Mouse (Mus musculus) urinary bladder, adult 2 months (tissue): Measurements from ENCODE around the gene Sh2d1a. TPM values are rescaled to one million over a fixed set of nuclear protein-coding genes. Genes with fewer than 3 reads are reported as not detected.

Source experiments
- DNase-seq: peaks from one replicate; pipeline ENCODE4 v3.0.0; 2022; ENCODE audit warnings: low spot score
- polyA plus RNA-seq: library from polyadenylated mRNA; depleted of rRNA; stranded (reverse); fragments of >200 nt; gene quantifications from 2 replicates; pipeline ENCODE4 v1.2.3, GENCODE M21; 2012; rRNA removed

Gene Sh2d1a
- 0.23 and 0.29 TPM in 2 replicates for polyA plus RNA-seq

DNA sequence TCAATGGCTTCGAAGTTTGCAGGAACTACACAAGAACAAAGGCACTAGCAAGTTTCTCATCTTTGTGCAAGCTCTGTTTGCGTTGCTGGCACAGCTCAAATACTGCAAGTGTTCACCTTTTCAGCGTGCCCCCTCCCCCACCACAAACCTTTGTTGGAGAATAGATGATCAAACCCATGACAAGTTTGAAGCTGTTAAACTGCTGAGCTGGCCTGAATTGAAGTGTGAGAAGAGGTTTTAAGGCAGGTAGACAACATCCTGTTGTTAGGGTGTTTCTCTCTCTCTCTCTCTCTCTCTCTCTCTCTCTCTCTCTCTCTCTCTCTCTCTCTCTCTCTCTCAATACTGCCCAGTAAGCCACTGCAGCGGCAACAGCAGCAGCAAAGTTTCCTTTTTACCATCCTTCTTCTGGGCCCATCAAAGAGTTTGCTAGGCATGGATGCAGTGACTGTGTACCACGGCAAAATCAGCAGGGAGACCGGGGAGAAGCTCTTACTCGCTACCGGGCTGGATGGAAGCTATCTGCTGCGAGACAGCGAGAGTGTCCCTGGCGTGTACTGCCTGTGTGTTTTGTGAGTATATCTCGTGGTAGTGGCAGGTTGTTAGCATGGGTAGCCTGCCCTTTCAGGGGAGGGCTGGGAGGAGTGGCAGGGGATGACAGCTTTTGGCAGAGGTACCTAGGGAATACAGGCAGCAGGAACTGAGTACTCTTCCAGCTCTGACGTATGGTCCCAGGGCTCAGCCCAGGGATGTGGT, at the start of gene Sh2d1a:
Gene Sh2d1a (plus strand): TSS at position 163 of the 753 bp plus-strand sequence.
- DNase-seq: no peak

DNA sequence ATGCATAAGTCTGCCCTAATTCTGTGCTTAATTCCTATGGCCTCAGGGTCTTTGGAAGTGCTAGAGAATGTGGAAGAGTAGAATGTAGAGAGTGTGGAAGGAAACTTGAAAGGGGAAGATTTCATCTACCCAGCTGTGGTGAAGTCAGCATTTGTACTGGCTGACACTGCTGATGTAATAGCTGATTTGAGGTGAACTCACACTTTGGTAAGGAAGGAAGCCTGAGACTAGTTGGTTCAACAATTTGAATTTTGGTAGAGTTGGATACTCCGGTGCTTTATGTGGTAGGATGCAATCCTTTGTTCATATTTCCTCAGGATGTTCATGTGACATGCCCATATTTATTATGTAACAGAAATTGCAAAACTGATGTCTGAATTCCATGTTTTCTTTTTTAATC, 49.3 kb upstream of the Sh2d1a start:
- DNase-seq: no peak

DNA sequence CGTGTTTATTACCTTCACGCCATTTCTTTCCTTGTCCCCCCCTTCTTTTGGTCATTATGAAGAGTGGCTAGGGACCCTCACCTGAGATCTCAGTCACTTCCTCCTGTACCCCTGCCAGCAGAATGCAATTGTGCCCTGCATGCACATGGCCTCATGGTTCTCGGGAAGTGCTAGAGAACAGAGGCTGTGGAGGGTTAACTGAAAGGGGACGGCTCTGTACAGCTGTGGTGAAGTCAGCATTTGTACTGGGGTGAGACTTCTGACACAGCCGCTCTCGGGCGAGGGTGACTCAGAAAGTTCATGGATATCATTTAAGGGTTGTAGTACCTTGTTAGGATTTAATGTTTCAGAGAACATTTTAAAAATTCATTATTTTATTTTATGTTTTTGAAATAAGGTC, 47.7 kb upstream of the Sh2d1a start:
- no peak for DNase-seq

DNA sequence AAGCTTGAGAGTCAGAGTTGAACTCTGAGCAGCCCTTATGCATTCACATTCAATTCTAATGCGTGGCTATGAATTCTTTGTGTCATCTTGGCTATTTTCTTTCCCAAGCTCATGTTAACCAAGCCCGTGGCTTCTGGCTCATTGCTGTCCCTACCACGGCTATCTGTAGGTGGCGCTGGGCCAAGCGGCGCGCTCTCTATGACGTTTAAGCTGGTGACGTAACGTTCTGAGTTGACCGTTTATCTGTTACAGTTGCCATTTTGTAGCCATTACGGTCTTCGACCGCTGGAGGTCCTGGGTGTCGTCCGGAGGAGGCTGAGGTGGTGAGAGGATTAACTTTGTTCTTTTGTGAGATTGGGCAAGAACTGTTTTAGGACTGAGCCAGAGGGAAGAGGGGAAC, 12.8 kb upstream of the Sh2d1a start, which contains the start of gene Tex13c2:
Gene Tex13c2 (plus strand): TSS at position 246 of the 400 bp plus-strand sequence.
- DNase-seq: no peak

DNA sequence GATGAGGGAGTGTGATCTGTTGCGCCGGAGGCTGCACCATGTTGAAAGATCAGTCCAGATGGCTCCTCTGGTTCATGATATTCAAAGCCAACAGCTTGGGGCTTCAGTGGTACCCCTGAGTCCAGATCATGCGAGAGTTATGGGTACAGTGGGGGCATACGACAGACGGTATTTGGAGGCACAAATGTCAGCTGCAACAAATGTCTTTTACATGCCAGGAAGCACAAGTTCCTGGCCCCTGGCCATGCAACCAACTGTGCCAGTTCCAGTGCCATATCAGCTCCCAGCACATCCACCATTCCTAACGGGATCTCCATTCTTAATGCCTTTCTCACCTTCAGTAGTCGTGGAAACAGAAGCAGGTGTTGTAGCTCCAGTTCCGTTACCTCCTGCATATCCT, 11.9 kb upstream of the Sh2d1a start:
- no peak for DNase-seq

DNA sequence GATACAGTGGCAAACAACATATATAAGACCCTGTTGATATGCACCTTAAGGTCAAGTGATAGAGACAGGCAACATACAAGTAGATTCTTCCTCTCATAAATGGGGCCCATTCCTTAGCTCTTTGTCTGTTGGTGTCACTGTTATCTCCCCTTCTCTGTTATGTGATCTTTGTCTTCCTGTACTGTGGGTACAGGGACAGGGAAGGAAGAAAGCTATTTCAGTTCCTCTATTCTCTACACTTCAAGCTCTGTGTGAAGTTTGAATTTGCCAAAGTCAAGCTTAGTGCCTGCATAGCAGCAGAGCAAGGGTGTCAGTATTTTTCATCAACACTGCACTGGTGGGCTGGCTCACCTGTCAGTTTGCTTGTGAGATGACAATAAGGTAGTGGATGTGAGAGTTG, 1.7 kb upstream of the Sh2d1a start:
- no peak for DNase-seq

DNA sequence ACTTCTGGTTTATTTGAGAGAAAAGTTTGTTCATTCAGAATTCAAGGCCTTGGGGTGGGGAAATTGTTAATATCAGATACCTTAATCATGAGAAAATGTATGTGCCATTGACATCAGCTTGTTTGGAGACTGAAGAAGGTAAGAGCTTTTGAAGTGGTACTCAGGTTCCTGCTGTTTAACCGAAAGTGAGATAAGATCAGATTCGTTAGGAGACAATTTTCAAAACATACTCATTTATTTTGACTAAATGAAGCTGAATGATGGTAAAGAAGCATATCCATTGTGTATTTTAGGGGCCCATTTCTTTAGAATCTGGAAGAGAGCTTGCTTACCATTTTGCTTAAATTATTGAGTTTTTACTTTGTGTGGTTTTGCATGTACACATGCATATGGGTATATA, 8.9 kb downstream of the Sh2d1a start:
- no peak for DNase-seq

DNA sequence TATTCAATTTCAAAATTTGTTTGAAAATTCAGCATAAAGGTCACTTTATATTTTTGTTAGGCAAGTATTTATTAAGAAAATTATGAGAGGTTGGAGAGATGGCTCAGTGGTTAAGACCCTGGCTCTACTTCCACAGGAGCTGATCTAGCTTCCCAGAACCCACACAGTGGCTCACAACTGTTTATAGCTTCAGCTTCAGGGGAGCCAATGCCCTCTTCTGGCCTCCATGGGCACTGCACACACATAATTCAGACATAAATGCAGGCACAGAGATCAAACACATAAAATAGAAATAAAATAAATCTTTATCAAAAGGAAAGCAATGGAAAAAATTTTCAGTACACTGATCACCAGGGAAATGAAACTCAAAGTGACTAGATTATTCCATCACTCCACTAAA, 10.3 kb downstream of the Sh2d1a start:
- DNase-seq: no peak

DNA sequence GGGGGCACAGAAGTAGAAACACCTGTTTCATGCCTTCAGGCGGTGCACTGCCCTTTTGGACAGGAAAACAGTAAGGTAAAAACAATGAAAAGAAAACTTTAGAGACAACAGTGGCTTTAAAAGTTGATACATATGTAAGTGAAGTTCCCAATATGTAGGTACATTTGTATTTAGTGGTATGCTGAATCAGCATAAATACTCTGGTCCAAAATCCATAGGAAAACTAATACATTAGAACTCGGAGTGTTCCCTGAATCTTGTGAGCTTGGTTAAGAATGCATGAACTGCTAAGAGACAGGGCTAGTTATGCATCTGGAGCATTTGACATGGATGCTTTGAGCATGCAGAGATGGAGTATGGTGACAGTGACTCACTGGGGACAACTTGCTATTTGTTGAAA, 20.6 kb downstream of the Sh2d1a start:
- no peak for DNase-seq

DNA sequence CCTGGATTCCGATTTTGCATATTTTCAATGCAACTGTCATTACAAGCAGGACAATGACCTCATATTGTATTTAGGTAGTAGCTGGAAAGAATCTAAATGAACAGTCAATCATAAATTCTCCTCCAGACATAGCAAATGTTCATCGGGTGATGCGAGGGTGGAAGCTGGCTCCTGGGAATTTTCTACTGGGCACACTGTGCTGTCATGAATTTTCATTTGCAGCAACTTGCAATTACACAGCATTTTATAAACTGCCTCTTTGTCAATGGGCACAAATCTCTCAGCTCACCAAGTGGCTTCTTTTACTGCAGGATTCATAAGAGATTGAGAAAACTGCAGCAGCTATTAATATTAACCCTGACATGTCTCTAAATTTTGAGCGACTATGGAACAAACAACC, 28.4 kb downstream of the Sh2d1a start:
- no peak for DNase-seq

DNA sequence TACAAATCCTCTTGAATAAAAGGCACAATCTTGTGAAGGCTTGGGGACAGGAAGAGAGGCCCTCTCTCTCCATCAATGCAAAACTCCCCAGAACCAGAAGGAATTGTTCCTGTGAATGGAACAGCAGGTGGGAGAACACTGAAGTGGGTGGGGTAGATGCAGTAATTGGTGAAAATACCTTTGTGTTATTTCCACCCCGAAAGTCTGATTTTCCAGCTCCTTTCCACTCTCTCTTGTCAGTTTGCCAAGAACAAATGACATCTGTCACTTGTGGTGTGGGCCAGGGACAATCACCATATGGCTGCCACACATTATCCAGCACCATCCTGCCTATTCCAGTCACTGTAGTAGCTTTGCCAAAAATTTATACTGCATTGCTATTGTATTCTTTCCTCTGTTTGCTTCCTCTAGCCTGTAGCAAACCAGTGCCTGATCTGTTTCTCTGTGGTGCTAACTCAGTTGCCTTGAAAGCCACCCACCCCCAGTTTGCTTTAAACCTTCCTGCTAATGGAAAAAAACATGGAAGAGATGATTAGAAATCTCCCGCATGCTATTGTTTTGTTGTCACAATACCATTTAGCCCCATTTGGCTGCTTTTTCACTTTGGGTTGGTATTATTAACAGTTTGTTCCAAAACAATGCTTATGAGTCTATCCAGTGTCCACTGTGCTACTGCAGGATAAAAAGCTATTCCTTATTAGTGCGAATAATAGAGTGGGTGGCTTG, 37.9 kb downstream of the Sh2d1a start:
- DNase-seq: no peak

DNA sequence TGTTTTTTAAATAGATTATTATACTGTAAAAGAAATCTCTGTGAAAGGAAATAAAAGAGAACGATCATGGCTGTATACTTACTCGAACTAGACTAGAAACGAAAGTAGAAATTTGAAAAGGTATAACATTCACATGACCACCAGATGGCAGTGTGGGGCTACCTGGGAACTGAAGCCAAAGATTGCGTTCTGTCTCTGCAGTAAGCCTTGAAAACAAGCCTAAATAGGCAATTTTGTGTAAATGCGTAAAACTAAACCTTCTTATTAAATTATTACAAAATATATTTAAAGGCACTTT, 38.5 kb downstream of the Sh2d1a start:
- no peak for DNase-seq

DNA sequence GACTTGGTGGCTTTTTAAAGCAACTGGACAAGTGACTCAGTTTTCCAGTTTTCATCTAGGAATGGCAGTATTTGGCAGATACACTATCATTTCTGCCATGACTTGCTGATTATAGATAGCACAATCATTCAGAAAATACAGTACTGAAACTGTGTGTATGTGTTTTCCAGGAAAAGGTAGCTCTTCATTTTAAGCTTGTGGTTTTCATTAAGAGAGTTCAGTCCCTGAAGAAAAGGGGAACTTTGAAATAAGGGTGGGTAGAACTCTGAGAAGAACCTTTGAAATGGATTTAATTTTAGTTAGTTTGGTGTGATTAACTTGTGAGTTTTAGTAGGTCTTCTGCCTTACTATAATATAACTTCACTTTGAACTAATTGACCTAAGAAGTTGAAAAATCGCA, 42.8 kb downstream of the Sh2d1a start:
- no peak for DNase-seq

DNA sequence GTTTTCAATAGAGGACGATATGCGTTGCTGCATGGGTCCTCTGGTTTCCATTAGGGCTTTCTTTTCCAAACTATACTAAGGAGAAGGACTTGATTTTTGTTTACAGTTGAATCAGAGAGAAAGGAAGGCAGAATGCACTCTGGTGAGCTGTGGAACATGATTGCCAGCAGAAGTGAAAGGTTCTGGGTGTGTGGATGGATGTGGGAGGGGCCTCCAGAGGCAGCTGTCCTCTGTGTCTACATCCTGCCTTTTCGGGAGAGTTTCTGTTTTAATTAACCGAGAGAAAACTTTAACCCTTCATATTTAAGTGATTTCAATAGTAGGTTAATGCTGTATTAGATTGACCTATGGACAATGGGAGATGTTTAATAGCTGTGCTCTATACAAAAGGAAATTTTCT, 46.3 kb downstream of the Sh2d1a start:
- DNase-seq: no peak

DNA sequence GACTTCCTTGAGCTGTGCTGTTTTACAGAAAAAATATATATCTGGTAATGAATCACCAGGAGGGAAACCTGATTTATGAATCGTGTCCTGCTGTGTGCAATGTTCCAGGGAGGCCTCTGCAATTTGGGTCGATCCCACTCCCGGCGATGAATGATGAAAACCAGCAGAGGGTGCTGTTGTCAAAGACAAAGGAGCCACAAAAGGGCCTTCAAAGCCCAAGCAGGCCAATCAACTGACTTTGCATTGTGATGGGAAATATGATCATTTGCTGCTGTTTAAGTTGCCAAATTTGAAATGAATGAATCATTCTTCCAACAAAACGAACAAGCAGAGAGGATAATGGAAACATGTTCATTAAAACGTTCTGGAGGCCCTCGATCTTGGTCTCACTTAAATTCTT, 55.0 kb downstream of the Sh2d1a start:
- DNase-seq: no peak

DNA sequence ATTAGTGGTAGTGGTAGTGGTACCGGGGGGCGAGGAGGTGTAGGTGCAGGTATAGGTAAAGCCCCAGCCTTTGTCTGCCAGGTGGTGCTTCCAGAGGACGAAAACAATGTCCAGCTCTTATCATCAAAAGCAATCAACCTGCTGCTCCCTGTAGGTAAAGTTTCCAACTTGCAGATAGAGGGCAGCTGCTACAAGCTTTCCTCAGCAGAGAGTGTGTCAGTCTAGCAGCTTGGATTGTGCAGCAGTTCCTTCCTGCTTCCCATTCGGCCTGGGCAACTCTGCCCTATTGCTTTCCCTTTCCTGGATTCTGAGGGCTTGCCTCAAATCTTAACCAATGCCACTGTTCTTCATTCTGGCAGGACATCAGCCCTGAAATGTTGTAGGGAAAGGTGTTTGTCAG, 56.4 kb downstream of the Sh2d1a start:
- DNase-seq: no peak

Other genes starting within 250 kb of the Sh2d1a start
- gene Tex13c2, start 12.8 kb upstream of the Sh2d1a start, polyA plus RNA-seq: 0.03 TPM in 1 of 2 replicates, not detected in the other